Mouse (Mus musculus): ENCODE measurements around the gene Per1. TPM values are rescaled to one million over a fixed set of nuclear protein-coding genes. Genes with fewer than 3 reads are reported as not detected.

Gene Per1
- polyA plus RNA-seq, 1 experiment from 2014 or later, result 9.0 TPM

- no peak for ATAC-seq (ENCODE audit: extremely low read depth, insufficient number of reproducible peaks, low FRiP score, low TSS enrichment)
- Histone ChIP-seq H3K9ac (0 out of 2 replicates have a peak overlapping the region, but pooled peaks have one; percentile 81), H3K27ac (replicated peaks) (no peak overlapping the region), H3K27me3 (replicated peaks) (no peaks in the 10 kb centered on the region), H3K9me3 (no peaks in the 10 kb centered on the region), H3K4me3 (peak overlapping the region; percentile 53; the same call in 1 of the 2 replicates), H3K4me1 (peaks cover 49% of the 10 kb centered on the region), H3K4me2 (peak overlapping the region; percentile 87), H3K36me3 (no peaks in the 10 kb centered on the region)
- WGBS, result 61% methylated on average over 3 of the region's 3 CpGs
Observed at GRCm38 (mm10) chr11:69065394-69065925, 29.6 kb upstream of the Per1 start.

- 3% methylated on average over 27 of the region's 29 CpGs for WGBS
- peaks cover 45% of the 10 kb centered on the region for H3K4me1 ChIP-seq
- no peak for ATAC-seq (ENCODE audit: extremely low read depth, insufficient number of reproducible peaks, low FRiP score, low TSS enrichment)
- peak overlapping the region; percentile 81 for H3K9ac ChIP-seq
- H3K27ac ChIP-seq (replicated peaks), result peak overlapping the region; percentile 88
- peak overlapping the region; percentile 87 for H3K4me2 ChIP-seq
- H3K36me3 ChIP-seq, result no peaks in the 10 kb centered on the region
- no peaks in the 10 kb centered on the region for H3K27me3 ChIP-seq (replicated peaks)
- H3K9me3 ChIP-seq, result no peaks in the 10 kb centered on the region
- peak overlapping the region; percentile 53 for H3K4me3 ChIP-seq
Observed at GRCm38 (mm10) chr11:69066163-69066861, 28.7 kb upstream of the Per1 start.

GRCm38 (mm10) chr11:69066956-69067355 is 28.1 kb upstream of the Per1 start:
- Histone ChIP-seq H3K9ac (peak overlapping the region; percentile 81), H3K4me2 (peak overlapping the region; percentile 87), H3K36me3 (no peaks in the 10 kb centered on the region), H3K9me3 (no peaks in the 10 kb centered on the region), H3K27ac (replicated peaks) (peak overlapping the region; percentile 88), H3K4me1 (peaks cover 45% of the 10 kb centered on the region), H3K4me3 (peak overlapping the region; percentile 53), H3K27me3 (replicated peaks) (no peaks in the 10 kb centered on the region)
- no peak for ATAC-seq (ENCODE audit: extremely low read depth, insufficient number of reproducible peaks, low FRiP score, low TSS enrichment)
- 8% methylated on average over 8 of the region's 8 CpGs for WGBS

GRCm38 (mm10) chr11:69067601-69068000 is 27.4 kb upstream of the Per1 start:
- 11% methylated on average over 6 of the region's 6 CpGs for WGBS
- Histone ChIP-seq H3K9me3 (no peaks in the 10 kb centered on the region), H3K27ac (replicated peaks) (peak overlapping the region; percentile 88), H3K4me2 (peak overlapping the region; percentile 87), H3K9ac (peak overlapping the region; percentile 65), H3K4me1 (peaks cover 51% of the 10 kb centered on the region), H3K36me3 (no peaks in the 10 kb centered on the region), H3K27me3 (replicated peaks) (no peaks in the 10 kb centered on the region), H3K4me3 (0 out of 2 replicates have a peak overlapping the region, but pooled peaks have one; percentile 53)
- no peak for ATAC-seq (ENCODE audit: extremely low read depth, insufficient number of reproducible peaks, low FRiP score, low TSS enrichment)

GRCm38 (mm10) chr11:69070093-69070492 is 24.9 kb upstream of the Per1 start:
- Histone ChIP-seq H3K27me3 (replicated peaks) (no peaks in the 10 kb centered on the region), H3K4me1 (peaks cover 56% of the 10 kb centered on the region), H3K9me3 (no peaks in the 10 kb centered on the region), H3K4me3 (peak overlapping the region; percentile 69), H3K9ac (peak overlapping the region; percentile 92), H3K4me2 (peak overlapping the region; percentile 81), H3K36me3 (no peaks in the 10 kb centered on the region), H3K27ac (replicated peaks) (peak overlapping the region; percentile 92)
- WGBS, result 2% methylated on average over 13 of the region's 13 CpGs
- no peak for ATAC-seq (ENCODE audit: extremely low read depth, insufficient number of reproducible peaks, low FRiP score, low TSS enrichment)

GRCm38 (mm10) chr11:69070590-69071222 is 24.3 kb upstream of the Per1 start, which contains the start of gene Tmem107:
Gene Tmem107 (plus strand): TSS chr11:69070806.
- Histone ChIP-seq H3K27ac (replicated peaks) (peak within 1 kb of the TSS; percentile 92), H3K4me1 (peaks cover 56% of the 10 kb centered on the region), H3K9ac (peak within 1 kb of the TSS; percentile 92), H3K27me3 (replicated peaks) (no peaks in the 10 kb centered on the region), H3K36me3 (no peaks in the 10 kb centered on the region), H3K4me2 (peak within 1 kb of the TSS; percentile 81), H3K4me3 (peak within 1 kb of the TSS; percentile 69), H3K9me3 (no peaks in the 10 kb centered on the region)
- peak; percentile 80 for ATAC-seq (ENCODE audit: extremely low read depth, insufficient number of reproducible peaks, low FRiP score, low TSS enrichment)
- under 1% methylated on average over 47 of the region's 47 CpGs for WGBS

GRCm38 (mm10) chr11:69071262-69071661 is 23.8 kb upstream of the Per1 start:
- H3K36me3 ChIP-seq, result no peaks in the 10 kb centered on the region
- ATAC-seq (ENCODE audit: extremely low read depth, insufficient number of reproducible peaks, low FRiP score, low TSS enrichment), result no peak
- peak overlapping the region; percentile 69 for H3K4me3 ChIP-seq
- H3K9me3 ChIP-seq, result no peaks in the 10 kb centered on the region
- no peaks in the 10 kb centered on the region for H3K27me3 ChIP-seq (replicated peaks)
- H3K27ac ChIP-seq (replicated peaks), result peak overlapping the region; percentile 92
- peaks cover 51% of the 10 kb centered on the region for H3K4me1 ChIP-seq
- H3K9ac ChIP-seq, result peak overlapping the region; percentile 92
- H3K4me2 ChIP-seq, result peak overlapping the region; percentile 81
- 28% methylated on average over 9 of the region's 9 CpGs for WGBS

GRCm38 (mm10) chr11:69072234-69072633 is 22.8 kb upstream of the Per1 start:
- H3K27ac ChIP-seq (replicated peaks), result peak overlapping the region; percentile 84
- H3K4me2 ChIP-seq, result peak overlapping the region; percentile 69
- H3K4me1 ChIP-seq, result peaks cover 43% of the 10 kb centered on the region
- H3K9me3 ChIP-seq, result no peaks in the 10 kb centered on the region
- H3K36me3 ChIP-seq, result no peaks in the 10 kb centered on the region
- peak overlapping the region; percentile 44 for H3K4me3 ChIP-seq
- 79% methylated on average over 11 of the region's 11 CpGs for WGBS
- peak overlapping the region; percentile 83 for H3K9ac ChIP-seq
- H3K27me3 ChIP-seq (replicated peaks), result no peaks in the 10 kb centered on the region
- no peak for ATAC-seq (ENCODE audit: extremely low read depth, insufficient number of reproducible peaks, low FRiP score, low TSS enrichment)

GRCm38 (mm10) chr11:69072666-69073064 is 22.4 kb upstream of the Per1 start:
- no peak for ATAC-seq (ENCODE audit: extremely low read depth, insufficient number of reproducible peaks, low FRiP score, low TSS enrichment)
- Histone ChIP-seq H3K36me3 (no peaks in the 10 kb centered on the region), H3K27ac (replicated peaks) (peak overlapping the region; percentile 84), H3K4me2 (peak overlapping the region; percentile 69), H3K4me3 (peak overlapping the region; percentile 44), H3K9ac (peak overlapping the region; percentile 83), H3K27me3 (replicated peaks) (no peaks in the 10 kb centered on the region), H3K9me3 (no peaks in the 10 kb centered on the region), H3K4me1 (peaks cover 38% of the 10 kb centered on the region)
- WGBS, result 14% methylated on average over 9 of the region's 9 CpGs

GRCm38 (mm10) chr11:69073065-69073888 is 21.7 kb upstream of the Per1 start:
- Histone ChIP-seq H3K4me1 (peaks cover 36% of the 10 kb centered on the region), H3K9me3 (no peaks in the 10 kb centered on the region), H3K27ac (replicated peaks) (peak overlapping the region; percentile 84), H3K4me2 (peak overlapping the region; percentile 69), H3K27me3 (replicated peaks) (no peaks in the 10 kb centered on the region), H3K4me3 (peak overlapping the region; percentile 44), H3K36me3 (no peaks in the 10 kb centered on the region), H3K9ac (peak overlapping the region; percentile 83)
- ATAC-seq (ENCODE audit: extremely low read depth, insufficient number of reproducible peaks, low FRiP score, low TSS enrichment), result peak; percentile 30; the same call in 1 of the 2 replicates
- under 1% methylated on average over 14 of the region's 14 CpGs for WGBS

Data from heart, embryonic 13.5 days (tissue).